Mouse (Mus musculus) spleen, adult 12 weeks (tissue): ENCODE results near the gene Snx29.

ENCODE experiments used
- DNase-seq: peaks from one replicate; pipeline ENCODE4 v3.0.0; 2022; ENCODE audit warnings: low spot score

Snx29 gene

DNA sequence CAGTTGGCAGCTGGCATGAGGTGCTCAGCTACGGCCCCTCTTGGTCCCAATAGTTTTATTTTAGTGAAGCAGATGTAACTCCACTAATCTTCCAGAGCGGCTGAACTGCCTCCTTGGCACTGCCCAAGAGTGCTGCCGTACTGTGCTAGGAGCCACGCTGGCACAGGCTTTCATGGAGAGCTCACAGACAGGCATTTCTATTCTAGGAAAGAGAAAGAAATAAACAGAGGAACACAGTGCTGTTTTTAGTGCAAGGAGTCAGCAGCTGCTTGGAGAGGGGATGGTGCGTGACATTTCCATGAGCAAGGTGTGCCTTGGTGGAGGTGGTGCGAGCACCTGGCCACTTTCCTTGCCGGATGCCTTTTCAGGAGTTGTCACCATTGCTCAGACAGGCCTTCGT, 367.4 kb downstream of the Snx29 start:
- no peak for DNase-seq

DNA sequence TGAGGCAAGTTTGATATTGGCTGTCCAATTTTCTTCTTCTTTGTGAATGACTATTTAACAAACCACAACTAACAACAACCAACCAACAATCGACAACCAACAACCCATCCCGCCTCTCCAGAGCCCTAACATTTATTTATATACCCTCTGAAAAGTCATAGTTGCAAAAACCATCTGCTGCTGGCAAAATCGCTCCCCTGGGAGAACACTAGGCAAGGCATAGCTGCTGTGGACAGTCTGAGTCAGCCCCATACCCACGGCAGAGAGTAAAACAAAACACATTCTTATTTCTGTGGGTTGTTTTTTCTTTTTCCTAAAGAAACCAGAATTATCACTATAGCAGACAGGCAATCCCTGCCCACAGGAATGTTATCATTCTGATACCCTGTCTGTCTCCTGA, 368.0 kb downstream of the Snx29 start:
- DNase-seq = no peak

DNA sequence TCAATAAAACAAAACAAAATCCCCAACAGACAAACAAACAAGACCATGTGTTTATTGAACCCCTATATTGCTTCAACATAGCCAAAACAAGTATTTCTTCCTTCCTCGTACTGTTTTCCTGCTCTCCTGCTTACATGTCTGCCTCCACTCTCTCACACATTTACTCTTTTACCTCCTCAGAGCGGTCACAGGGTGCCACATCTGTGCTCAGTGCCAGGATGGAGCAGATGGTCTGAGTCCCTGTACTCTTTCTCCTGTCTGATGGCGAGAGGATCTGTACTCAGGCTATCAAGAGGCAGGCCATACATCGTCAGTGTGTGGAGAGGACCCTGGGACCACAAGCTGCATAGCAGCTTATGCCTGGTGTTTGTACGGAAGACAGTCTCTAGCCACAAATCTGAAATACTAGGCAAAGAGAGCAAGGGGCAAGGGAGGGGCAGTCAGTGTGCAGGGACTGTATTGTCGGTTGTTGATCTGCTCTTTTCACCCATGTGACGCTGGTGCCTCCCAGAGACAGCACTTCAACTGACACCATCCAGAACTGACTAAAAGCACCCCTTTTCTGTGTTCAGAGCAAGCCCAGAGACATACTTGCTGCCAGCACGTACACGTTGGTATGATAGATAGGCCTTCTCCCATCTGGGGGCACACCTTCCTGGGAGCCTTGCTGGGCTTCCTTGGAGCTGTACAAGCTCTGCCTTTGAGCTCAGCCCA, 368.9 kb downstream of the Snx29 start:
- no peak for DNase-seq

DNA sequence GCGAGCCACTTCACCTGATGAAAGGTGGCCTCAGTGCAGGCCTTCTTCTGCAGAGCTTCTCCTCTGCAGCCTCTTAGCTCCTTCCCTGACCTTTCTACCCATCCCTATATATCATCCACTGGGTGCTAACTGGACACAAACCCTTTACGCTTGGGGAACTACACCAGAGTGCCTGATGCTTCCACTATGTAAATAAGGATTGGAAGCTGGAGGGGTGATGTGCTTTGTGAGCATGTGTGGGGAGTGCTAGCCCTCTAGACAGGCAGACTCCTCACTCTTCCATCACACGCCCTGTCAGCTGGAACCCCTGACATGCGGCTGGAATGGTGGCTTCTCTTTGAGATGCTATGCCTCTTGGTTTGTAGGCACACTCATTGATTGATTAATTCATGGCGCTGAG, 370.0 kb downstream of the Snx29 start:
- DNase-seq = no peak

DNA sequence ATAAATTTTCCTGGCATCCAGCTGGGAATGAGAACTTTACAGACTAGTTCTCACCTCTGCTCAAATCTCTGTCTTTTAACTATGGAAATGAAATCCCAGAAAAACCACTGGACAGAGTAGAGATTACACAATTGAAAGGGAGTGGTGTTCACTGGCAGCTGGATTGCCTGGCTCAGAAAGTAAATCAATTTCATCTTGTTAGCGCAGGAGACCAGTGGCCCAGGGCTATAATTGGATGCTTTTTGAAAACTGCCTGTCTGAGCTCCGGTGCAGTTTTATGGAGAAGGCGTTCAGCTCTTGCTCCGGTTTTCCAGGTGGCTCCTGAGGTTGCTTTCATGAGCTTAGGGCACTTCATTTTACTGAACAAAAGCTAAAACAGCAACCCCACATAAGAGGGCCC, 371.7 kb downstream of the Snx29 start:
- DNase-seq = no peak

DNA sequence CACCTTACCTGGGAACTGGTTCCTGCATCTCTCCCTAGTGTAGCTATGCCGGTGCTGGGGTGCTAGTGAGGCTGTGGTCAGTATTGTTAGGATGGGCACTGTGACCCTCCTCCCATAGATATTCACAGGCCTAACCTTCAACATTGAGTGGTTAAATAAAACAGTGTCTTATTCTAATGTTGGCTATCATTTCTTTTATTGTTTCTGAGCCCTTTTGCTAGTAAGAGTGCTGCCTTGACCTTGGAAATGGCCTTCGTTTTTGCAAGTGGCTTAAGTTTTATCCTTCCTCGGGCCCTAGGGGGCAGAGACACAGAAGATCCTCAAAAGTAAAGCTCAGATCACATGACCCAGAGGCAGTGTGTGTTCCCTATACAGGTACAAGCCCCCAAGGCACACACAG, 374.1 kb downstream of the Snx29 start:
- no peak for DNase-seq

DNA sequence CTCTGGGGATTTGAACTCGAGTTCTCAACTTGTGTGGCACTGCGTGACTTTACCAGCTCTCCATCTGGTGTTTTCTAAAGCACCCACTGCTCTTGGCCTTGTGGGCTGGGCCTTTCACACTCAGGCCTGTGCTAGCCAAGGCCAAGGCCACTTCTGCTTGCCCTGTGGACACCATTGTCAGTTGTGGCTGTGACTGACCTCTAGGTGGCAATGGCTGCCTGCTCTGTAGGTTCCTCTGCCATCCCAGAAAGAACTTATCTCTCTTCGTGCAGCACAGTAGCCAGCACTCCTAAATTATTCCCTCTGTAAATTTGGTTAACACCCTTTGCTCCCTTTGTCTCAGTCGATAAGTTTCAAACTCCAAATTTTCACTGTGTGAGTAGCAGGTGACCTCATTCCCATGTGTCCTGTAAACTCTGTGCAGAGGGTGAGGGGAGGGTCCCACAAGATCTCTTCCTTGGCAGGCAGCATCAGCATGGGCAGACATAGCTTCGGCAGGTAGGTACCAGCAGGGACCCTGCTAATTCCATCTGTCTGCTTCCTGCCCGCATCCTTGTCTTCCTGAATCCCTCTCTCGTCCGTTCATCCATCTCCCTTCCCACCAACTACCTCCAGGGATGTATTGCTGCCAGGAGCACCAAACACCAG, 375.1 kb downstream of the Snx29 start:
- no peak for DNase-seq

DNA sequence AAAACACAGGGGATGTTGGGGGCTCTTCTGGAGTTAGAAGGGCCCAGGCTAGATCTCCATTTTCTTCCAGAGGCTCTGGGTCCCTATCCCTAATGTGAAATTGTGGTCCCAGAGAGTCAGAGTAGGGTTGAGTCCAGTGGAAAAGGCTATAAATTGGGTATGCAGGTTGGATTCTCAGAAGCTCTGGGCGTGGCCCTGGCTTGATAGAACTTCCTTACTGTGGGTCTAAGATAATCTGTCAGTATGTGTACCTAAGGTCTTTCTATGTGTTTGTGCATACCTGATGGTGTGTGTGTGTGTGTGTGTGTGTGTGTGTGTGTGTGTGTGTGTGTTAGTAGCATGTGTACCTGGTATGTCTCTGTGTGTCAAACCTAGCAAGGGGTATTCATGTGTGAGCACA, 378.9 kb downstream of the Snx29 start:
- no peak for DNase-seq

DNA sequence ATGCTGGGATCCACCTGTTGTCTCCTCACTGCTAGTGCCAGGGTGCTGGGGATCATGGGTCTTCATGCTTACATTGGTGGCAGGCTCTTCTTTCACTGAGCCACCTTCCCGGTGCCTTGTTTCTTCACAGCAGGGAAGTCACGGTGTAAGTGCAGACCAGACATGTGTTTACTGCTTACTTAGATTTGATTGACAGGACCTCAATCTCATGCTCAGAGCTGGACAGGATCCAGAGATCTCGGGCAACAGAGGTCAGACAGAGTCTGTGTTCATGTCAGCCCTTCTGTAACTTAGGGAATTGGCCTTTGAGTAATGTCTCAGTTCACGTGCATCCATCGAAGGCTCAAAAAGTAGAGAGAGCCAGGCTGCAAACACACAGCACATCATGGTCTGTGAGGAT, 381.4 kb downstream of the Snx29 start:
- no peak for DNase-seq

DNA sequence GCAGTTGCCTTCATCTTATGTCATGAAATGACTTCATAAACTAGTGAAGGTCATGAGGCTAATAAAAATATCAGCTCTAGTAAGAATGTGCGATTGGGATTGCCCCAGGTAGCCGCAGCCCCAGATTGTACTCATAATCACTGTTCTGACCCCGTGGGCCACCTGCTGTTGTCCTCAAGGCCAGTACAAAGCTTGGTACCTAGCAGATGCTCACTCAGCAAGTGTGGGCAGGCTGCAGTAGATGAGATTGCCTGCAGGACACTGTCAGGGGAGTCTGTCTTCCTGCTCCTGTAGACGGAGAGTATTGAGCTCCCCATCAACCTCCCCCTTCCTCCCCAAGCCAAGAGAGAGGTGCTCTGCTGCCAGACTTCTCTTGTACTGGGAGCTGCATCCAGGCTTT, 382.7 kb downstream of the Snx29 start:
- DNase-seq = no peak

DNA sequence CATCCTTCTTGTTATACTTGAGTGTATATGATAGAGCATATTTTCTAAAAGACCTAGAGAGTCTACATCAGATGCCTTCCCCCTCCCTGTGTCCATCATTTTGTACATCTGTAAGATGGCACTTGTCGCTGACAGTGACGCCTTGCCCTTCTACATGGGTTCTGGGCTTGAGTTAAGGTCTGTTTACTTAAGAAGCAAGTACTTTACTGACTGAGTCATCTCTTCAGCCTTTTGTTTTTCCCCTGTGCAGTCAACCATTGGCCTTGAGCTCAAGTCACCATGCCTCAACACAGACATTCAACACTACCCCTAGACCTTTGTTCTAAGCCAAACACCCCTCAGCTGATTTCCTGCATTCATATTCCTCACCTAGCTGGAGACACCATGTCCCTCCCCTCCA, 385.4 kb downstream of the Snx29 start:
- no peak for DNase-seq

DNA sequence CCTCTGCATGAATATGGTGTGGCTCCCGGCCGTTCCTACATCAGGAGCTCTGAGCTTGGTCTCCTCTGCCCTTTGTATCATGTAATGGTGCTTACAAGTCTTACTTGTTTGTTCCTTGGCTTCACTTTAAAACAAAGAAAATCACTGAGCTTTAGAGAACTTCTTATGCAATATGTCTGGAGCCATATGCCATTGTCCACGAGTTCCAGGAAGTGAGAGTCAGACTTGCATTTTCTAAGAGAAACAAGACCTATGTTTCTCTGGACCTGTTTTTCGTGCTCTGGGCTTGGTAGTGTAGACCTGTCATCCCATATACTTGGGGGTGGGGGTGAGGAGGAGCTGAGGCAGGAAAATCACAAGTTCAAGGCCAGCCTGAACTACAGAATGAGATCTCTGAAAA, 386.7 kb downstream of the Snx29 start:
- no peak for DNase-seq

DNA sequence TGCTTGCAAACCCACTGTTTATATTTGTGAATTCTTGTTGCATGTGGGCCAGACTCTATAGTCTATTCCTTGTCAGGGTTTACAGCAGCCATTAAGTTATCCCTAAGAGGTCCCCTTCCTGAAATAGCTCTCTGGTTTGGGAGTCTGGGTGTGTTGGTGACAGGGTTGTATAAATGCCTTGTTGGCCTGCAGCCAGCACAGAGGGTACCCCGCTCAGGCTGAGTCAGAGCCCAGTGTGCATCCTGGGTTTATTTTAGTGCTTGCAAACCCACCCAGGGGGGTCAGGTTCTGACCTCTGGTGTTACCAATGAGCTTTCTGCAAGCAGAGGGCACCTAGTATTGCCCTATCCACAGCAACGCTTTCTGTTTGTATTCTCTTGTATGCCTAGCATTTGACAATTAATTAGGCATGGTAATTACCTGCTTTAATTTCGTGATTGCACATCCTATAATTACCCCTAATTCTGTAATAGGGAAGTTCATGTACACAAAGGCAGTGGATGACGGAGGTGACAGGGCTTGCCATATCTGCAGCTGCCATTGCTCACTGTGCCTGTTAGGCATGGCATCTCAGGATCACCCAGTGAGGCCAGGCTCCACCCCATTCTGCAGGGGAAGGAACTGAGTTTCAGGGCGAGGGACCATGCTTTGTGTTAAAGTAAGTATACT, 387.4 kb downstream of the Snx29 start:
- DNase-seq = no peak

DNA sequence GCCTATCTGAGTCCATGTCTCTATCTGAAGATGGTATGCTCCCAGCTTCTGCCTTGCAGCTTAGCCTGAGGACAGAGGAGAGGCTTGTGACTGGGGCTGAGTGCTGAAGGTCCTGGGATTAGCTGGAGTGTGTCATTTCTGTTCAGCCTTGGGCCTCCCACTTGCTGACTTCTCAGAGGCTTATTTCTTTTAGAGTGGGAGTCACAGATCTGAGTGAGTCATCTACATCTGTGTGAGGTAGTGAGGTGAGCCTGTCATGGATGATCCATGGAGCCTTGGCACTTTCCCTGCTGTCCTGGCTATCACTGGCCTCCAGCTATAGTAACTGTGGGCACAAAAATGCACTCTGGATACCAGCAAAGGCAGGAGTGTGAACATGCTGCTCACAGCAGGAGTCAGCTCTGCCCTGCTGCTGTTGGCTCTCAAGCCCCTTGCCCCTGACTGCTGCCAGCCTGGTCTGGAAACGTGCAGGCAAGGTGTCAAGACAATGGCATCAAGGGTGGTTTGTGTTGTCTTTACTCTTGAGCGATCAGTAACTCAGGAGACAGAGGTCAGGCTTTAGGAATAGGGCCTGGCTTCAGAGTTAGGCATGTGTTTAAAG, 390.7 kb downstream of the Snx29 start:
- no peak for DNase-seq

DNA sequence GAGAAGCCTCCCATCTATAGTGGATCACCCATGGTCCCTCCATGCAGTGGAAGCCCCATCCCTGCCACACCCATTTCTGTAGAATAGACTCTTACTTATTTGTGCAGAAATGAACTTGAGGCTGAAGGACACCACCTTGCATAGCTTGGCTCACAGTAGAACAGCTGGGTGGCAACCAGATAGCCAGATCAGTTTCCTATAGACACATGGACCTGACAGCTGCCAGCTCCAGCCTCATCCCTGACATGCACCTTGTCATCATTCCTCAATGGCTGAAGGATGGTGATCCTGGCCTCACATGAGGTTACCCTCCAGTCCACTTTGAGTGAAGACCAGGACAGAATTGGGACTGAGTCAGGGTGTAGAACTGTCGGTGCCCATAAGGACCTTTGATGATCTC, 394.2 kb downstream of the Snx29 start:
- no peak for DNase-seq

DNA sequence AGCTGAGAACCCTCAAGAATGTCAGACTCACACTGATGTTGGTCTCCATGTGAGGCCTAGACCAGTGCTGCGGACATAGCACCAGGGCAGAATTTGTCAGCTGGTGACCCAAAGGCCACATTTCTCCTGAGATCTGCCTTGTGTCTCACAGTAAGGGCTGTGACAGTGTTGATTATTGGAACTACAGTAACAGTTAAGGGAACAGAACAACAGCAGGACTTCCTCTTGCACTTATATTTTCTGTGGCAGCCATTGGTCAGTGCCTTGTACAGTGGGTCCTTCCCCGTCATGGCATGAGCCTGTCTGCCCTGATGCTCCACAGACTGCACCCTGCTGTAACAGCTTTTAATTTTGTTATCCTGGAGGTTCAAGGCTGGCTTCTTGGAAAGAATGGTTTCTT, 403.2 kb downstream of the Snx29 start:
- no peak for DNase-seq

DNA sequence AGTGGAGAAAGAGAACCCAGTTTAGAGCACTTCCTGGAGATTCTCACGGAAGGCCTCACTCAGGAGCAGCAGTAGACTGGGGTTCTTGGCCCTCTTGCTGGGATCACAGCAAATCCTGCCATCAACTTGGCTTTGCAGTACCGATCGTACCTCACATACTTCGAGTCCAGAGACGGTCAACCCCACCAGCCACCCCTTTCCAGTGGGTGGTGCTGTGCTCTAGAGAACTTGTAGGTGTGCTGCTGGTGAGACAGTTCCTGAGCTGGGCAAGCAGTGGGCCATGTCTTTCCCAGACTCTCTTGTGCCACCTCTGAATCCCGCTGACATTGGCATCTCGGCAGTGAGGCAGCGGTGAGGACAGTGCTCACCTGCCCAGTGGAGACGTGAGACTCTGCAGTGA, 404.6 kb downstream of the Snx29 start:
- no peak for DNase-seq

DNA sequence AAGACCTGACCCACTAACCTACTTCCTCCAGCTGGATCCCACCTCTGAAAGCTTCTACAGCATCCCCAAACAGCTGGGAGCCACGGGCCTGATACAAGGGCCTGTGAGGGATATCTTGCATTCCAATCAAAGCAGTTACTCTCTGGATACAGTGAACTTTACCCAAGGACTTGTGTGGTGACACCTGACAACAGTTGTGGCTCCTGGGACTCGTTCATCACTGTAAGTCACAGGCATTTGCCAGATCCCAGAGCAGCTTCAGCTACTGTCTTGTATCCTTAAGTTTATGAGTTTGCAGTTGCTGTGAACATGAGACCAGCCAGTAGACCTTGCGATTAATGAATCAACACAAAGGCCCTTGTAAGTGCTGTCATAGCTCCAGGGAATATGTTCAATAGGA, 405.4 kb downstream of the Snx29 start:
- no peak for DNase-seq

DNA sequence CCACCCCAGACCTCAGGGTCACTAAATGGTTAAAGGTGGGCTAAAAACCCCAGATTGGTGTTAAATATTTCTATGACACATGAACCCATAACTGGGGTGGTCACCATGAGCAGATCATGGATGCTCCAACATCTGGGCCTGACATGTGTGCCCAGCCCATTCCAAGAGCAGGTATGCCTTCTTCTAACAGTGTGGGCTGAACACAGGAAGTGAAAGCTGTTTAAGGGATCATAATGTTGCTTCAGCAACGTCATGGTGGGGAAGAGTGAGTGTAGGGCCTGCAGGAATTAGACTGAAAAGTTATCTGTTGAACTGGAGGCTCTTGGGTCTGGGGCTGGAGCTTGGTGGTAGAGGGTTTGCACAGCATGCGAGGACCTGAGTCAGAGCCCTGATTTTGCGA, 405.9 kb downstream of the Snx29 start:
- DNase-seq = no peak

DNA sequence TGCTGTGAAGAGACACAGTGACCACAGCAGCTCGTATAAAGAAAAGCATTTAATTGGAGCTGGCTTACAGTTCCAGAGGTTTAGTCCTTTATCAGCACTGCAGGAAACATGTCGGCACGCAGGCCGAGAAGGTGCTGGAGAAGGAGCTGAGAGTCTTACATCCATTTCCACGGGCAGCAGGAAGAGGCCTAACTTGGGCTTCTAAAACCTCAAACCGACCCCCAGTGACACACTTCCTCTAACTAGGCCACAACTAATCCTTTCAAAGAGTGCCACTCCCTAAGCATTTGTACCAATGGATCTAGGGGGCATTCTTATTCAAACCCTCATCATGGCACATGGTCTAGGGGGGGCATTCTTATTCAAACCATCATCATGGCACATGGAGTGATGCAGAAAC, 406.4 kb downstream of the Snx29 start:
- no peak for DNase-seq

DNA sequence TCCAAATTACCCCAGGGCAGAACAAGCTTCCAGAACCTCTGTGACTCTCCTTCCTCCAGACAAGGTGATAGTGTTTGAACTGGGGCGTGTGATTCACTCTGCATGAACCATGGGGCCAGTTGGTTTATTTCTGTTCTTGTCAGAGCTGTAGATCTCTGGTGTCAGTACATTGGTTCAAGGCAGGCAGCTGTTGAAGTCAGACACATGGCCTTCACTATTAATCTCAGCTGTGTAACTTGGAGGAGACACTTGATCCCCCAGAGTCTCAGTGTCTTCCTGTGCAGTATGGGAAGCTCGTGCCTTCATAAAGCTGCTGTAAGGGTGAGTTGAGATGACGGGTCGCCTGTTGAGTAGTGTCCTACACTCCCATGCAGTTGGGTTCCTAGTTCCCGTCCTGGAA, 407.1 kb downstream of the Snx29 start:
- DNase-seq = no peak

DNA sequence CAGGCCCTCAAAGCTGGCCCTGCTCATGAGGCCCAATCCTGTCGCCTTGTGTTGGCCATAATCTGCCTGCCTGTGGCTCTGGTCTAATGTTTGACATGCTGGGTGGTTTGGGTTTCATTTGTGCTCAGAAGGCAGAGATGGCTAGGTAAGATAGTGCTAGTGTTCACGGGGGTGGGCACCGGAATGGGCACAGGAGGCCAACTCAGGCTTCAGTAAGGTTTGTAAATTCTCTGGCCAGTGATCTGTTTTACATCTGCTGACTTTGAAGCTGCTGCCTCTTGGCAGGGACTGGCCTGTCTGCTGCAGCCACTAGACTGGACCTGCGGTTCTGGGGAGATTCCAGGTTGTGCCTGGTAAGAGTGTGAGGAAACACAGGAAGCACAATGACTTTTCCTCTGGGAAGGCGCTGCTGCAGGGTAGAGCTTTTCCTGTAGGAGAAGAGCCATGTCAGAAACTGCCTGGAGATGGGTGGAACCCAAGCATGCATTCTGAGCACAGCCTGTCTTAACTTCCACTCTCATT, 408.4 kb downstream of the Snx29 start:
- DNase-seq = no peak

DNA sequence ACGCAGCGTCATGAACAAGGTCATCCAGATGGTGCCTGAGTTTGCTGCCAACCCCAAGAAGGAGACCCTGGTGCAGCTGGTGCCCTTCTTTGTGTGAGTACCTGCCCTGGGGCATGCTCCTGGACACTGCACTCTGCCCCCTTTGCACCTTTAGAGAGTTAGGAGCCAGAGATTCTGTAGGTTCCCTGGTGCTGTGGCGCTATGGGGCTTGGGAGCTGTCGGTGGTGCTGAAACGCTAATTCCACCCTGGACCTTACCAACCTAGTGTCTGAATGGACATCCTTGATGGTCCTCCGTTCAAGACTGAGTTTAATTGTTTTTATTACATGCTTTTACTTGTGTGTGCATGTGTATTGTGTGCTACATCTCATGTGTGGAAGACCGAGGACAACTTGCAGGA, 415.6 kb downstream of the Snx29 start:
- no peak for DNase-seq
